Mouse (Mus musculus) right cerebral cortex, postnatal 25 days (tissue): ENCODE measurements around the gene Dupd1.

Experiments
- DNase-seq: peaks from one replicate; pipeline ENCODE4 v3.0.0; 2022

Gene Dupd1

DNA sequence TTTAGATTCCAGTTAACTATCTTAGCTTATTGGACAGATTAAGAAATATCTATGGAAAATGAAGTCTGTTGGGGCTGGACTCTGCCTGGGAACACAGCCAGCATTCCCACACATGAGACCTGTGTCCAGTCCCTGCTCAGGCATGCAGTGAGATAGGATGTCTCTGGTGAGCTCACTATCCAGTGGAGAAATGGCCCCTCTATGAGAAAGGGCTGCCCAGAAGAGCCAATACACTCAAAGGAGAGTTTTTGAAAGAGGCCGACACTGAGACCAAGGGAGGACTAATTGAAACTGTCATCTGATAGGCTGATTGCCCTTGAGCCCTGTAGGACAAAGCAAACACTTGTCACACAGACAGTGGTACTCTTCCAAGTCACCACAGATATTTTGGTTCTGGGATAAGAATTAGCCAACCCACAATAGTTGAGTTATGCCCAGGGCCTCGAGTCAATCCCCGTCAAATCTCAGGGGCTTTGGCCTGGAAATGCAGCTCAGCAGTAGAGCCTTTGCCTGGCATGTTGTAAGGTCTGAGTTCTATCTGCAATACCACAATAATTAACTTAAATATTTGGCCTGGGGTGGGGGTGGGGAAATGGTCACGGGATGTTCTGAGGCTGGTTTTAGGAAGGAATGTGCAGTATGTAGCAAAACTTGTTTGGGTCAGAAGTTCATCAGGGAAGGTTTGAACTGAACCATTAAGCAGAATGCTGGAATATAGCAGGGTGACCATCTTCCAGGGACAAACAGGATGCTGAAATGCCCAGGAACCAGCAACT lies 6.2 kb upstream of the Dupd1 start:
- DNase-seq, result no peak

DNA sequence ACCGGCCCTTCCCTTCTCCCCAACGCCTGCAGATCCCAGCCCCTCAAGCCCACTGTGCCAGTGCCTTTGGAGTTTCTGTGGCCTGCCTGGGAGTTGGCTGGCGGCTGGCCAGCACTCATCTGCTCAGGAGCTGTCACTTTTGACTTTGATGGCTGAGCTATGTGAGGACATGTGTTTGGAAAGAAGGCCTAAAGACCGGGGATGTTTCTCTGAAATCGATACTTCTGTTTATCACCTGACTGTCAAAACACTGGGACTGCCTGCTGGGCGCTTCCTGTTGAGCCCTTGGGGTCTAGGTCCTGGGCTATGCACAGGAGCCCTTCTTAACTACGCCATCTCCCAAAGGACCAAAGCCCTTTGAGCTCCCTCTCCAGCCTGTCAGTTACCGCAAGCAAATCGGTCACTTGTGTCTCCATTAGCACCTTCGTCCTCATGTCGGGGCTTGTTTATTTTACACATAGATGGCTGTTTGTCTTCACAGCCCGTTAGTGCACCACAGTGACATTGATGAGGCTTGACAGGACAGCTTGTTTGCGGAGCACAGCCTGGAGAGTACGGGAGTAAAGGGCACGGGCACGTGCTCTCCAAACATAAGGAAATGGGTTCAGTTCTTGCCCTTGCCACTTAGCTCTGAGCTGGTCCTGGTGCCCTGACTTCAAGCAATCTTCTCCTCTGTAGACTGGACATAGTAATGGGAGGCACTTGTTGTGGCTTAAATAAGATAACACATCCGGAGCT lies 5.4 kb upstream of the Dupd1 start:
- no peak for DNase-seq

DNA sequence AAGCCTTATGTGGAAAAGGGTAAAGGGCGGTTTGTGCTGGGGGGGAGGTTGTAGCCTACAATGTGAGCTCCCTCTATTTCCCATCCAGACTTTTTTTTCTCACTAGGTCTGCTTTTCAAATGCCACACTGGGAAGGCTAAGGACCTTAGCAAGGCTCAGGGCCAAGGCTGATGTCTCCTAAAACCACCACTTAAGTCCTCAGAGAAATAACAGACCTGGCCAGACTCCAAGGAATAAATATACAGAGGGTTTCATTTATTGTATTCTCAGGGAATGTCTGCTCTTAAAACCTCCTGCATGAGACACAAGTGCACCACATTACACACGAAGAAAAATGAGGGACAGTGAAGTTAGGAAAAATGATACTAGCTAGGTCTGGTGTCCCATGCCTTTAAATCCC lies 3.1 kb downstream of the Dupd1 start:
- DNase-seq, result no peak

GRCm38 (mm10) chr14:21709545-21709944 lies 4.8 kb downstream of the Dupd1 start:
- DNase-seq, result no peak

DNA sequence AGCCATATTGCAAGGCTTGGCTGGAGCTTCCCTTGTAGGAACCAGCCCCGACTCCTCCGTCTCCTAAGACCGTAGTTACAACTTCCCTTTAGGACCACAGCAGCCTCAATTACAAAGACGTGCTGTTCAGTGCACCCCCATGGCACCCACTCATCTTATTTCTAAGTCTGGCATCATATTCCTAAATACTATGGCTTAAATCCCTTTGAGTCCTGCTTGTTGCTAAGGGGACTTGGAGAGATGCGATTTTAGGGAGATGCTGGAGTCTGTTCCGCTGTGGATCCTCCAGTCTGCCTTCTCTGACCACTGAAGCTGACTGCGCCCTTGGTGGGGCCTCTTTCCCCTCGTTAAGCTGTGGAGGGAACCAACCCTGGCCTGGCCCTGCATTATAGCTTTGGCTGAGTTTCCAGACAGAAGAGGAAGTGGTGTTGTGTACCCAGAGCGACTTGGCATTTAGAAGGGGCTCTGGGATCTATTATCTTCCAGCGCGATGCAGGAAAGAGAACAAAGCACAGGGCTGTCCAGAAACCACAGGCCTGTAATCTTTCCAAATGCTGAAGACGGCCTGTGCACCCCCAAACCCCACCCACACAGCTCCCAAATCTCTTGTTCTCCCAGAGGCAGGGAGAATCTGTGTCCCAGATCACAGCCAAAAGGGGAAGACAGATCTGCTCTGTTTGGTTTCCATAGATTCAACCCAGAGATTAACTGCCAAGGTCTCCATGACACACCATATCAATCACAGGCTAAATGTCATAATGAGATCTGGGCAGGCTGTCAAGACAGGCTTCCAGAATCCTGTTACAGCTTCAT lies 7.4 kb downstream of the Dupd1 start:
- DNase-seq, result peak; percentile 45

- no peak for DNase-seq
Observed at GRCm38 (mm10) chr14:21705462-21705861, 8.9 kb downstream of the Dupd1 start.

- DNase-seq, result no peak
Observed at GRCm38 (mm10) chr14:21703255-21703654, 11.1 kb downstream of the Dupd1 start.

GRCm38 (mm10) chr14:21702691-21703090 lies 11.7 kb downstream of the Dupd1 start:
- DNase-seq, result no peak

DNA sequence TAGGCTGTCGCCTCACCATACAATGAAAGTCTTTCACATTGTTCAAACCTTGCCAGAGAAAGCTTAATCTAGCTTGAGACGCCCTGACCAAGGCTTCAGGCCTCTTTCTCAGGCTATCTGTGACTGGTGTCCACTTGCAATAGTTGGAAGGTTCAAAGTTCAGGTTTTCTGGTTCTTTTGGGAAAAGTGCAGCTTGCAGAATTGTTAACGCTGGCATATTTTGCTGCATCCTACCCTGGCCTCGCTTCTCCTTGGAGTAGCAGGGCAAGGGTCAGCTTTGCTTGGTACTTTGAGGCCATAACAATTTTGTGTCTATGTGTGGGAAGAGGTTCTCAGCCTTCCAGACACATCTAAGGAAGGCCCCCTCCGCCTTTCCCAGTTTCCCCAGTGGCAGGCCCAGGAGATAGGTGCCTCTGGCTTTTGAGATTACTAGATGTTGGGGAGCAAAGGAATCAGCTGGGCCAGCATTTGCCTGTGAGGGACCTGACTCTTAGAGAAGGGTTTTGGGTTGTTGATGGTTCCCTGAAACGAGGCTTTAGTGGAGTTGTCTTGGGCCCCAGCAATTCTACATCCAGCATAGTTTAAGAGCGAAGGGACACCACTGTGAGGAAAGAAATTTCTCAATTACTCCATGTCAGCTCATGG lies 18.1 kb downstream of the Dupd1 start:
- no peak for DNase-seq

- no peak for DNase-seq
Observed at GRCm38 (mm10) chr14:21695020-21695419, 19.4 kb downstream of the Dupd1 start.

- DNase-seq, result no peak
Observed at GRCm38 (mm10) chr14:21691070-21691469, 23.3 kb downstream of the Dupd1 start.

DNA sequence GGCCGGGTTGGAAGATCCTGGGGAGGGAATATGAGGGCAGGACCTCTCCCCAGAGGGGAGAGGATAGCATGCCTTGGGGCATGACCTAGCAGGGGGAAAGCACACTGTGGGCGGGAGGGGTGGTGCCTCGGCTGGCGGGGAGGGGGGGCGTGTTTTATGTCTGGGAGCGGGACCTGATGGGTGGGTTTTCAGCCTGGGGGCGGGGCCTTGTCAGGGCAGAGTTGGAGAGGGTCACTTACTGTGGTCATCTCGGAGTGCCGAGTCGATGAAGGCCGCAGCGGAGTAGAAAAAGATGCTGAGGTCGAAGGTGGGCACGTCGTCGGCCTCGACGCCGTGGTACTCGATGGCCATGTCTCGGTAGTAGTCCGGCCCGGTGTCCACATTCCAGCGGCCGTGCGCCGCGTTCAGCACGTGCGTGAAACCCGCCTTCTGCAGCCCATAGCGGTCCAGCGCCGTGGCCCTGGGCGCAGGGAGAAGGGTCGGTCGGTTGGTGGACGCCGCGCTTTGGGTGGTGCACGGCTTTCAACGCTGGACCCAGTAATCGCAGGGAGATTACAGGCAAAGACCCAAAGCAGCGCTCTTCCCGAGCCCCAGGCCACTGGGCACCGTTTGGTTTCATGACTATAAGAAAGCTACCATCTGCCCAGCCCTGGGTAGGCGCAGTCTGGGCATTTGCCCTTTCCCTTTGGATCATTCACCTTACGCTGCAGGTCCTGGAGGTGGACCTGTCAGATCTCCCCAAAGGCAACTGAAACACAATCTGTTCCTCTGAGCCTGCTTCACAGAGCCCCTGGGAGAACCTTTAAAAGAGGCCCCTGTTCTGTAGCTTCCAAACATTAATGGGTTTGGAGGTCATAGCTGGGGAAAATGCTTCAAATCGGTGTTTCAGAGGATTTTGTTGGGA lies 27.7 kb downstream of the Dupd1 start:
- no peak for DNase-seq

GRCm38 (mm10) chr14:21685411-21686146 lies 28.8 kb downstream of the Dupd1 start:
- no peak for DNase-seq

- no peak for DNase-seq
Observed at GRCm38 (mm10) chr14:21683834-21684233, 30.5 kb downstream of the Dupd1 start.

- DNase-seq, result no peak
Observed at GRCm38 (mm10) chr14:21682681-21683129, 31.7 kb downstream of the Dupd1 start.

DNA sequence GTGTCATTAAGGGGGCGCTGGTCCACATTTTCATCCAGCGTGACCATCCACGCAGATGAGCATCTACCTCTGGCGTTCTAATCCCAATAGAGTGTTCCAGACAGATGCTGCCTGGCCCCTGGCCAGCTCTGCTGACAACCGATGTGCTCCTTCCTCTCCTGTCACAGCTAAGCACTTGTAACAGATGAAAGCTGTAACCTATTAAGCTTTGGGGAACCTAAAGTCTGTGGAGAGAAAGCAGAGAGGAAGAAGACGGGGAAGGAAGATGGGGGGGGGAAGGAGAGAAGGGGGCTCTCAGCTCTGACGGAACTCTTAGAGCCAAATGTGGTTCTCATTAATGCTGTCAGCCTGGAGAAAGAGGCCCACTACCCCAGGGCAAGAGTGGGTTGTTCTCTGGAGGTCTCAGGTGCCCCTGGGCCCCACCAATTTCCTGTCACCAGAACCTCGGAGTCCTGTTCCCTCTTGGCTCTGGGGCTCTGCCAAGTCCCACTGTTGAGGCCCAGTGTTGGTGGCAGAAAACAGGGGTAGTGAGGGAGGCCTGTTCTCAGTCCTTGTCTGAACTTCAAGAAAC lies 34.7 kb downstream of the Dupd1 start:
- DNase-seq, result no peak

DNA sequence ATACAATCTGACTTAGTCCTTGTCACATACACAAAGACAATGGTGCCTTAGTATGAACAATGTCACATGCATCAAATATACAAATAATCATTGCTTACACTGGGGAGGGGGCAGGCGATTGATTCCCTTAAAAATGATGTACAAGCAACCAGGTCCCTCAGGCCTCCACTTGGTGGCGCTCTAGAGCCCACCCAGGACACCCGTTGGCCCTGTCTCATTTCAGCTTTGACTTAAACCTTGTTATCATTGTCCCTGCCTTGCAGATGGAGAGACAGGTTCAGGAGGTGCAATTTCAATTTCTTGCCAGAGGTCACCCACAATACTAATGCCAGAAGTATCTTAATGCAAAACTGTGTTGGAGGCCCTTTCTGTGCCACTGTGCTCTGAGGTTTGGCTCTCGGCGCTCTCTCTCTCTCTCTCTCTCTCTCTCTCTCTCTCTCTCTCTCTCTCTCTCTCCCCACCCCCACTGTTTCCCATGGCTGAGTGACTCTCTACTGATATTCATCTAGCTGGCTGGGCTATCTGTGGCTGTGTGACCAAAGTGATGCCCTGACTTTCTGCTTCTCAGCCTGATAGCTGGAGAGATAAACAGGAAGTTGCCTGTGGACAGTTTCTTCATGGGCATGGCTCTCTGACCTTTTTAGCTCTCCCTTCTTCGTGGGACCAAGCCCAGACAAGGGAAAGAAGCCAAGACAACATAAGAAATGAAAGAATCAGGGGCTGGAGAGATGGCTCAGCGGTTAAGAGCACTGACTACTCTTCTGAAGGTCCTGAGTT lies 35.7 kb downstream of the Dupd1 start:
- DNase-seq, result no peak

GRCm38 (mm10) chr14:21676223-21676622 lies 38.2 kb downstream of the Dupd1 start:
- DNase-seq, result no peak

GRCm38 (mm10) chr14:21674471-21674870 lies 39.9 kb downstream of the Dupd1 start:
- DNase-seq, result no peak

DNA sequence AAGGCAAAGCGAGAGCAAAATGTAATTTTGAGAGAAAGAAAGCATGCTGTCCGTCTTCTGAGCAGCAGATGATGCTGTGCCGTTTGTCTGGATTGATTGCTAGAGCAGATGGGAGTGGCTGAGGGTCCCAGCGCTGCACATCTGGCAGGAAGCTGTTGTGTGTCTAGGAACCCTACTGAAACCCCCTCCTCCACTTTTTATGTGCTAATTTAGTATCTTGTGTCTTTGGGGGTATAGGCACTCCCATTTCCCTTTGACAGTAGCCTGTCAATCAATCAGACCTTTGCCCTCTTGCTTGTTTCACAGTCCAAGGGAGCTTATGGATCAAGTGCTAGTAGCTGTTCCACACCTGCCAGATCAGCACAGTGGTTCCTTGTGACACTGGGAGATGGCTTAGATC lies 41.3 kb downstream of the Dupd1 start:
- no peak for DNase-seq
